Mouse (Mus musculus) C2C12 (cell line): Measurements from ENCODE around the gene Armt1.

Source experiments
- CEBPB ChIP-seq: IDR thresholded peaks from one replicate; pipeline ENCODE4 v1.6.1; 2011; ENCODE audit warnings: low read depth, mild to moderate bottlenecking, control low read depth, moderate library complexity
- CTCF ChIP-seq: IDR thresholded peaks from one replicate; pipeline ENCODE4 v1.5.1; 2011; ENCODE audit not compliant: control insufficient read depth, insufficient read depth, insufficient read length
- FOSL1 ChIP-seq: IDR thresholded peaks from one replicate; pipeline ENCODE4 v1.8.0; 2011; ENCODE audit warnings: mild to moderate bottlenecking, low read length; ENCODE audit not compliant: poor library complexity, insufficient read depth, severe bottlenecking
- MAX ChIP-seq: IDR thresholded peaks from one replicate; pipeline ENCODE4 v1.6.1; 2011; ENCODE audit warnings: mild to moderate bottlenecking, control low read depth
- USF1 ChIP-seq: IDR thresholded peaks from one replicate; pipeline ENCODE4 v1.6.1; 2011; ENCODE audit warnings: low read depth, mild to moderate bottlenecking, control low read depth, moderate library complexity

- no peak for TF ChIP-seq MAX
- TF ChIP-seq CTCF, result no peak
- no peak for TF ChIP-seq CEBPB
- TF ChIP-seq USF1, result no peak
- TF ChIP-seq FOSL1, result no peak
These were observed 27.3 kb upstream of the Armt1 start for GRCm38 (mm10) chr10:4404895-4405491.
